Mouse (Mus musculus) G1E (cell line): ENCODE results near the gene Fam98b.

Experiments used
- CTCF ChIP-seq: IDR thresholded peaks from 2 replicates; pipeline ENCODE4 v1.5.1; 2012; ENCODE audit warnings: low read depth, low read length, inconsistent platforms, mixed read lengths
- GATA1 ChIP-seq: IDR thresholded peaks from 2 replicates; pipeline ENCODE4 v1.6.1; 2012; ENCODE audit warnings: borderline replicate concordance, low read length, inconsistent platforms, mixed read lengths

DNA sequence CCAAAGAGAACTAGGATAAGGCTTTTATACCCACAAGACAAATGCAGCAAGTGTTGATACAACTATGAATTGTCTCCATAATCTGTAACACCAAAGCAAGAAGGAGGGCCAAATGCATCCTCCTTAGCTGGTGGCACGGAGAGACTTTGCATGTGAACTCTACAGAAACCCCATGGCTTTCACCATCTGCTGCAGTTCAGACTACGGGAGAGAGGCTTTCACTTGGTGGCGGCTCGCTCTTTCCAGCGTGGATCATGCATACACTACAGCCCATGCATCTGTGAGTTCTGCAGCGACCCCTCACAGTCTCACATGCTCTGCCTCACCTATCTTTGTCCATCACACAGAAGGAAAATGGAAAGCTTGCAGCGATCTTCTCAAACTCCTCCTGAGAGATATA is 38.8 kb downstream of the Fam98b start:
- TF ChIP-seq CTCF: no peak
- no peak for TF ChIP-seq GATA1
